Mouse (Mus musculus) ES-Bruce4 (cell line): ENCODE results near the gene Bahd1. TPM values are rescaled to one million over a fixed set of nuclear protein-coding genes. Genes with fewer than 3 reads are reported as not detected.
A peak's percentile ranks its signal among the peaks of the same experiment; 100 is the strongest.

ENCODE experiments used
- H3K27ac ChIP-seq: 2 replicates; pipeline ENCODE4 v1.5.1; 2012; ENCODE audit warnings: low read length, inconsistent platforms; ENCODE audit not compliant: insufficient read depth
- H3K27me3 ChIP-seq: 2 replicates; pipeline ENCODE4 v1.6.1; 2012; ENCODE audit warnings: mild to moderate bottlenecking, low read length, inconsistent platforms; ENCODE audit not compliant: control insufficient read depth, poor library complexity, insufficient read depth, severe bottlenecking
- H3K36me3 ChIP-seq: 2 replicates; pipeline ENCODE4 v1.6.1; 2012; ENCODE audit warnings: inconsistent platforms, mild to moderate bottlenecking, low read length, moderate library complexity; ENCODE audit not compliant: control insufficient read depth, poor library complexity, insufficient read depth, severe bottlenecking
- H3K4me1 ChIP-seq: one replicate; pipeline ENCODE4 v1.8.1; 2011; ENCODE audit warnings: low read length; ENCODE audit not compliant: control insufficient read depth, insufficient read depth
- H3K4me3 ChIP-seq: 2 replicates; pipeline ENCODE4 v1.5.1; 2011; ENCODE audit warnings: low read depth, mild to moderate bottlenecking, low read length
- H3K9ac ChIP-seq: 2 replicates; pipeline ENCODE4 v1.6.1; 2012; ENCODE audit warnings: low read depth, mild to moderate bottlenecking, inconsistent platforms; ENCODE audit not compliant: poor library complexity, severe bottlenecking
- H3K9me3 ChIP-seq: replicated peaks from 2 replicates; pipeline ENCODE4 v1.6.1; 2012; ENCODE audit warnings: mild to moderate bottlenecking, low read length, inconsistent platforms; ENCODE audit not compliant: control insufficient read depth, poor library complexity, insufficient read depth, severe bottlenecking
- CTCF ChIP-seq: IDR thresholded peaks from one replicate; pipeline ENCODE4 v1.8.1; 2011; ENCODE audit warnings: low read depth, low read length
- EP300 ChIP-seq: IDR thresholded peaks from 2 replicates; pipeline ENCODE4 v1.6.1; 2011; ENCODE audit warnings: low read depth, low read length; ENCODE audit not compliant: insufficient read depth
- POLR2A ChIP-seq: IDR thresholded peaks from one replicate; pipeline ENCODE4 v1.8.1; 2011; ENCODE audit warnings: low read length; ENCODE audit not compliant: insufficient read depth
- polyA plus RNA-seq: library from polyadenylated mRNA; stranded (reverse); fragments of >200 nt; gene quantifications from 2 replicates; pipeline ENCODE4 v1.2.4, GENCODE M21; 2011; ENCODE audit warnings: low read depth; ENCODE audit not compliant: missing spikeins, insufficient read depth, insufficient read length

The Bahd1 gene
- polyA plus RNA-seq, 1 experiment: 12.2 TPM

DNA sequence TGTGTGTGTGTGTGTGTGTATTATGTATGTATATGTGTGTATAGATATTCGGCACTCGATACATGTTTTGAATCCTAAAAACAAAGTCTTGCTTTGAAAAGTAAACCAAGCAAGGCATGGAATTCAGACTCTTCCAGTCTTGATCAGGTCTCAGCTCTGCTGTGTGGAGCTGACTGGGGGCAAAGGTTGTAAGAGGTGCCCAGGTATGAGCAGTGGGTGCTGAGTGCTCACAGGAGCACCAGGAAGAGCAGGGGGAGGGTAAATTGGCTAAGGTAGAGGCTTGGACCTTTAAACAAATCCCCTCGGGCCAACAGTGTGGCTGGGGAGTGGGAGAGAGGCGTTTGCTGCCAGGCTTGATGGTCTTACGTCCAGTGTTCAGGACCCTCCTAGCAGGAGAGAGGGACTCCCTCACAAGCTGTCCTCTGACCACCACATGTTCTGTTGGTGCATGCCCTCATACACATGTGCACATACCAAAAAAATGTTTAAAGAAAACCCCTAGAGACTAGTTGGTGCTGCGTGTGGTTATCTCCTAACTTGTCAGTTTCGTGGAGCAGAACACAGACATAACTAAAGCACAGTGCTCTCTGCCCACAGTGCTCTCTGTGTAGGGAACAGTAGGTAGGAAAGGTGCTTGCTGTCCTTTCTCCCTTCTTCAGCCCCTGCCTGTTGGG is 10.6 kb downstream of the Bahd1 start:
- no peaks in the 10 kb centered on the region for H3K36me3 ChIP-seq
- H3K27ac ChIP-seq: no peak overlapping the region
- no peak for TF ChIP-seq EP300
- no peak for TF ChIP-seq POLR2A
- no peak for TF ChIP-seq CTCF
- no peak overlapping the region for H3K9ac ChIP-seq
- H3K27me3 ChIP-seq: no peaks in the 10 kb centered on the region
- H3K4me3 ChIP-seq: no peak overlapping the region
- H3K9me3 ChIP-seq: no peaks in the 10 kb centered on the region
- H3K4me1 ChIP-seq: peaks cover 5% of the 10 kb centered on the region

DNA sequence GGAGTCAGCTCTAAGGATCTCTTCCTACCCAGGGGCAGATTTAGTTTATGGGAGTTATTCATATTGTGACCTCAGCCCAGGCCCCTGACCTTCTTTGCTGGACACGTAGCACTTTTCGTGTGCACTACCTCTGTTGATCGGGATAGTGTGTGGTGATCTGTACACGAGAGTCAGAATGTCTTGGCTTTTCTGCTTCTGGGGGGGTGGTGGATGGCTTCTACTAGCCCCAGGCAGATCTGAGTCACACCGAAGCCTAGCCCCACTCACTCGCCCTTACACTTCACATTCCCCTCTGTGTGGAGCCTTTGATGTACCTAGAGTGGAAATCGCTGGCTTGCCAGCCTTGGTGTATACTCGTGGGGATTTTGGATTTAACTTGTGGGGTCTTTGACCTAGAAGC is 12.5 kb downstream of the Bahd1 start:
- Histone ChIP-seq H3K4me1 (peaks cover 5% of the 10 kb centered on the region), H3K27me3 (no peaks in the 10 kb centered on the region), H3K36me3 (no peaks in the 10 kb centered on the region), H3K9me3 (no peaks in the 10 kb centered on the region), H3K9ac (no peak overlapping the region), H3K4me3 (no peak overlapping the region), H3K27ac (no peak overlapping the region)
- TF ChIP-seq POLR2A (no peak), CTCF (no peak), EP300 (no peak)

DNA sequence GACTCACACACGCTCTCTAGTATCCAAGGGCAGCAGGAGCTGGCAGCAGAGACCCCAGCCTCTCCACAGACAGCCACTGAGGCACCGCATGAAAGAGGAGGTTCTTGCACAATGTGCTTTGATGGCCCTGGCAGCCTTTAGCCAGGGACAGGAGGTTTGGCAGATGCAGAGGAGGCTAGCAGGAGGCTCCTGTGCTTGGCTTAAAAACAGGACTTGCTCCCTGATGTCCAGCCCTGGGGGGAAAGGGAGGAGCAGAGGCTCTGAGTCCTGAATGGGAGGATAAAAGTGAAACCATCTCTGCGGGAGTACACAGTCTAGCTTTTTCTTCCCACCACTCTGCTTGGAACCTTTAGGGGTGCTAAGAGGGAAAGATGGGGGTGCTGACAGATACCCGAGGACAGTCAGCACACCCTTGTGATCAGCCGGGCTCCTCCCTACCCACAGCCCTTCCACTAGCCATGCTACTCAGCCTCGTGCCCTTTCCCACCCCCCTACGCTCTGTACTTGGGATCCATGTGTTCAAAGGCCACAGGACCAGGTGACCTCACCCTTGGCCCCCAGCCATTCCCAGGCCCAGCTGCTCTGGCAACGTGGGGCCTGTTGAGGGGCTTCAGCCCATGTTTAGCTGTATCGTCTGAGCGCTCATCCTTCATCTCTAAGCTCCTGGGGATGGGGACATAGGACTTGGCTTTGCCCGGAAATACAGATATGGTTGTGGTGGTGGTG is 13.5 kb downstream of the Bahd1 start:
- Histone ChIP-seq H3K9me3 (no peaks in the 10 kb centered on the region), H3K36me3 (no peaks in the 10 kb centered on the region), H3K27ac (no peak overlapping the region), H3K4me1 (peaks cover 5% of the 10 kb centered on the region), H3K9ac (no peak overlapping the region), H3K4me3 (no peak overlapping the region), H3K27me3 (no peaks in the 10 kb centered on the region)
- no peak for TF ChIP-seq POLR2A
- TF ChIP-seq CTCF: no peak
- TF ChIP-seq EP300: no peak

DNA sequence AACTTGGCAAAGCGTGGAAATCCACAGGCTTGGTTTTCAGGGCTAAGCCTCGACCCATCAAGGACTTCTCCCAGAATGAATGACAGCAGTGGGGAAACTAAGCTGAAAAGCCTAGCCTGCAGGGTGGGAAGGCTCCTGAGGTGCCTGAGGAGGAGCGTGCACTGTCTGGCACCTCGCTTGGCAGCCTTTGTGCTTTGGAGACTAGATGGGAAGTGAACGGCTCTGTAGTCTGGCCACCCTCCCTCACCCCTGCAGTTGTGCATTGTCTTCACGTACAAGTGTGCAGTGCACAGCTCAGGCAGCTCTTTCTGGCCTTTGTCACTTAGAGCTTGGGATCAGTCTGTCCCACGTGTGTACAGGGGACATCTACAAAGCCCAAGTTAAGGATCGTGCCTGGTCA is 14.5 kb downstream of the Bahd1 start:
- Histone ChIP-seq H3K36me3 (no peaks in the 10 kb centered on the region), H3K27ac (no peak overlapping the region), H3K9me3 (no peaks in the 10 kb centered on the region), H3K9ac (no peak overlapping the region), H3K4me3 (no peak overlapping the region), H3K4me1 (peaks cover 4% of the 10 kb centered on the region), H3K27me3 (no peaks in the 10 kb centered on the region)
- TF ChIP-seq EP300 (no peak), CTCF (no peak), POLR2A (no peak)

DNA sequence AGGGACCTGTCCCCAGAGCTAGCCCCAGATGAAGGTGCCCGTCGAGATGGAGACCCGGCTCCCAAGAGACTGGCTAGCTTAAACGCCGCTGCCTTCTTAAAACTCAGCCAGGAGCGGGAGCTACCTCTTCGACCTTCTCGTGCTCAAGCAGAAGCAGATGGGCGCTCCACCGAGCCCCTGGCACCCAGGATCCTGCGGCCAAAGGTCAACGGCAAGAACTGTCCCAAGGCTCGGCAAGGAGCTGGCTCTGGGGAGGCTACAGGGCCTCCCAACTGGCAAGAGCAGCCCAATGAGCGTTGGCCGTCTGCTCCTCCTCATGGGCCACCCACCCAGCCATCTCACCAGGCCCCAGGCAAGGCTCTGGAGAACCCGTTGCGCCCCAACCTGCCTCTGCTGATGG is 16.3 kb downstream of the Bahd1 start:
- TF ChIP-seq EP300 (no peak), CTCF (no peak), POLR2A (no peak)
- Histone ChIP-seq H3K27ac (no peak overlapping the region), H3K27me3 (no peaks in the 10 kb centered on the region), H3K4me1 (no peaks in the 10 kb centered on the region), H3K36me3 (no peaks in the 10 kb centered on the region; the same call in 1 of the 2 replicates), H3K9ac (peak overlapping the region; percentile 28; the same call in 1 of the 2 replicates), H3K9me3 (no peaks in the 10 kb centered on the region), H3K4me3 (no peak overlapping the region)

DNA sequence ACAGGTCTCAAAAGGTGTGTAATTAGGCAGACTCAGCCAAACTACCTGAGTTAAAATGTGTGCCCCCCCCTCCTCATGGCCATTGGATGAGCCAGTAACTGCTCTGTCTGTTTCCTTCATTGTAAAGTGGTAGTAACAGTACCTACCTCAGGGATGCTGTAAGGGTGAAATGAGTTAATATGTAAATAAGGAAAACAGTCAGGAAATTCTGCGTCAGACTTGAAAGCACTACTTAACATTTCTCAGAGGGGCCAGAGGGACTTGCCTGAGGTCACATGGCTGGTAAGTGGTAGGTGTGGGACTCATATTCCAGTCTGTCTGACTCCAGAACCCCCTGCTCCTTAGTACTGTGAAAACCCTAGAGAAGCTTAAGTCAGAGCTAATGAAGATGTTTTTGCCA is 18.4 kb downstream of the Bahd1 start:
- no peak overlapping the region for H3K9ac ChIP-seq

More for the DNA sequence above, 18.4 kb downstream of the Bahd1 start:
- Histone ChIP-seq H3K9me3 (no peaks in the 10 kb centered on the region), H3K27me3 (no peaks in the 10 kb centered on the region), H3K27ac (no peak overlapping the region), H3K4me3 (no peak overlapping the region), H3K36me3 (no peaks in the 10 kb centered on the region; the same call in 1 of the 2 replicates), H3K4me1 (no peaks in the 10 kb centered on the region)
- TF ChIP-seq POLR2A: no peak
- no peak for TF ChIP-seq CTCF
- TF ChIP-seq EP300: no peak
